Mouse (Mus musculus): ENCODE results near the gene Hnf1a. TPM values are rescaled to one million over a fixed set of nuclear protein-coding genes. Genes with fewer than 3 reads are reported as not detected.
A peak's percentile ranks its signal among the peaks of the same experiment; 100 is the strongest.

Hnf1a gene
- total RNA-seq (2021): under 1 TPM in 1 of 2 experiments, not detected in 1; 0.10 TPM
- long read RNA-seq, experiment 1: 0 reads
- long read RNA-seq, experiment 2: 0 reads

- intact Hi-C loops (cut with DNase I): no loop called here
- DNase-seq: no peak
Observed at GRCm38 (mm10) chr5:114970824-114971227, at the start of gene Hnf1a. TSS of gene Hnf1a (minus strand) at chr5:114971094.

- intact Hi-C loops (cut with DNase I): no loop called here
- peak in 1 of 2 experiments; percentile 16 for DNase-seq
Observed at GRCm38 (mm10) chr5:115018813-115019212, 47.9 kb upstream of the Hnf1a start.

GRCm38 (mm10) chr5:115018270-115018669, 47.4 kb upstream of the Hnf1a start:
- no peak for DNase-seq
- intact Hi-C loops (cut with DNase I): no loop called here

GRCm38 (mm10) chr5:115015121-115015520, 44.2 kb upstream of the Hnf1a start:
- intact Hi-C loops (cut with DNase I): no loop called here
- no peak for DNase-seq

- DNase-seq: peak in 1 of 2 experiments; percentile 13
- intact Hi-C loops (cut with DNase I): loop anchor here (5.0 kb wide), 1 partner anchor 63 kb away; no protein-coding TSS in a partner anchor
Observed at GRCm38 (mm10) chr5:115014570-115014969, 43.7 kb upstream of the Hnf1a start.

- intact Hi-C loops (cut with DNase I): loop anchor here (5.0 kb wide), 1 partner anchor 64 kb away; no protein-coding TSS in a partner anchor
Observed at GRCm38 (mm10) chr5:115013436-115013835, 42.5 kb upstream of the Hnf1a start.

GRCm38 (mm10) chr5:115011519-115012261, 40.8 kb upstream of the Hnf1a start:
- intact Hi-C loops (cut with DNase I): loop anchor here (5.0 kb wide), 1 partner anchor 66 kb away; no protein-coding TSS in a partner anchor
- peak; percentile 62 to 65 for DNase-seq

More at GRCm38 (mm10) chr5:115013436-115013835, 42.5 kb upstream of the Hnf1a start:
- no peak for DNase-seq

- intact Hi-C loops (cut with DNase I): loop anchor here (5.0 kb wide), 1 partner anchor 66 kb away; no protein-coding TSS in a partner anchor
- DNase-seq: no peak
Observed at GRCm38 (mm10) chr5:115011217-115011518, 40.3 kb upstream of the Hnf1a start.

GRCm38 (mm10) chr5:115010577-115011216, 39.8 kb upstream of the Hnf1a start, which contains the start of gene Sppl3:
TSS of gene Sppl3 (plus strand) at chr5:115011137.
- DNase-seq: peak; percentile 98
- intact Hi-C loops (cut with DNase I): loop anchor here (5.0 kb wide), 1 partner anchor 67 kb away; no protein-coding TSS in a partner anchor

- DNase-seq: no peak
- intact Hi-C loops (cut with DNase I): loop anchor here (5.0 kb wide), 1 partner anchor 67 kb away; no protein-coding TSS in a partner anchor
Observed at GRCm38 (mm10) chr5:115009961-115010360, 39.1 kb upstream of the Hnf1a start.

- intact Hi-C loops (cut with DNase I): no loop called here
- DNase-seq: no peak
Observed at GRCm38 (mm10) chr5:115009143-115009542, 38.2 kb upstream of the Hnf1a start.

- intact Hi-C loops (cut with DNase I): no loop called here
- DNase-seq: no peak
Observed at GRCm38 (mm10) chr5:115008307-115008706, 37.4 kb upstream of the Hnf1a start.

- no peak for DNase-seq
- intact Hi-C loops (cut with DNase I): no loop called here
Observed at GRCm38 (mm10) chr5:115007768-115008167, 36.9 kb upstream of the Hnf1a start.

GRCm38 (mm10) chr5:115003224-115003873, 32.5 kb upstream of the Hnf1a start:
- no peak for DNase-seq
- intact Hi-C loops (cut with DNase I): no loop called here

GRCm38 (mm10) chr5:115002781-115003180, 31.9 kb upstream of the Hnf1a start:
- DNase-seq: no peak
- intact Hi-C loops (cut with DNase I): no loop called here

- DNase-seq: no peak
- intact Hi-C loops (cut with DNase I): no loop called here
Observed at GRCm38 (mm10) chr5:115001464-115001863, 30.6 kb upstream of the Hnf1a start.

- DNase-seq: no peak
- intact Hi-C loops (cut with DNase I): no loop called here
Observed at GRCm38 (mm10) chr5:115000503-115000902, 29.6 kb upstream of the Hnf1a start.

GRCm38 (mm10) chr5:114997327-114997726, 26.4 kb upstream of the Hnf1a start:
- intact Hi-C loops (cut with DNase I): no loop called here
- no peak for DNase-seq

- intact Hi-C loops (cut with DNase I): no loop called here
- DNase-seq: no peak
Observed at GRCm38 (mm10) chr5:114996447-114996846, 25.6 kb upstream of the Hnf1a start.

- intact Hi-C loops (cut with DNase I): loop anchor here (10.0 kb wide), 1 partner anchor 460 kb away; no protein-coding TSS in a partner anchor
- DNase-seq: no peak
Observed at GRCm38 (mm10) chr5:114985074-114985473, 14.2 kb upstream of the Hnf1a start.

GRCm38 (mm10) chr5:114982001-114982400, 11.1 kb upstream of the Hnf1a start:
- intact Hi-C loops (cut with DNase I): loop anchor here (10.0 kb wide), 1 partner anchor 463 kb away; no protein-coding TSS in a partner anchor
- DNase-seq: no peak
